Mouse (Mus musculus): ENCODE results near the gene Art4.
"Not testable (repeated sequence)": the region's sequence is repeated elsewhere in the genome, so short reads cannot be mapped to it uniquely, and the experiment has no call there.

The Art4 gene

GRCm38 (mm10) chr6:136857186-136857872 lies at the start of gene Art4:
TSS of gene Art4 (minus strand) at chr6:136857733.
- DNase-seq (ENCODE audit: low spot score in 2 of 2) = peak; percentile 49 to 52

- peak; percentile 71 to 72 for DNase-seq (ENCODE audit: low spot score in 2 of 2)
Measured at GRCm38 (mm10) chr6:136906937-136907293, 49.4 kb upstream of the Art4 start.

DNA sequence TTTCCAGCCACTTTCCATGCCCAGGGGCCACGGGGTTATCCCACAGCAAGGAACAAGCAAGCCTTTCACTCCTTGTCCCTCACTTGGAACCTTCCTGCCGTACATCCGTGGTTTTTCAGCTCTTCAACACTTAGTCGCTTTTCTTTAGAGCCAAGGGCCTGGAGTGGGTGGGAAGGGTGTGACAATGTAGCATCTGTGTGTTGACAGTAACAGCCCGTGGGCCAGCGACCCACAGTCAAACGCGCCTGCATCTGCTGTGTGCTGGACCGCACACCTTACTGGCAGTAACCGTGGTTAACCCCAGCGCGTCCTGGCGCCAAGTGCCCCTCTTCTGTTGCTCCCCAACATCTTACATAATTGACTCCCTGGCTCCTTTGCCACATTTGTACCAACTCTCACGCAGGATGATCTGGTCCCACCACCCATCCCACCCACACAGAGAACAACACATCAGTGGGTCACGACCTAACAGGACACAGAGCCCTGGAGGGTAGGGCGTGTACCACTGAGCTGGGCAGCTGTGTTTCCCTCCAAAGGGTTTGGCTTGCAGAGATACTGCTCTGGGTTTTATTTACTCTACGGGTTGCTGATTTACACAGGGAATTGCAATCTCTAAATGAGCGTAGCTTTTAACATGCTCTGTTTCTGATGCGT lies 48.9 kb upstream of the Art4 start:
- peak in 1 of 2 experiments; percentile 54 for DNase-seq (ENCODE audit: low spot score in 2 of 2)

DNA sequence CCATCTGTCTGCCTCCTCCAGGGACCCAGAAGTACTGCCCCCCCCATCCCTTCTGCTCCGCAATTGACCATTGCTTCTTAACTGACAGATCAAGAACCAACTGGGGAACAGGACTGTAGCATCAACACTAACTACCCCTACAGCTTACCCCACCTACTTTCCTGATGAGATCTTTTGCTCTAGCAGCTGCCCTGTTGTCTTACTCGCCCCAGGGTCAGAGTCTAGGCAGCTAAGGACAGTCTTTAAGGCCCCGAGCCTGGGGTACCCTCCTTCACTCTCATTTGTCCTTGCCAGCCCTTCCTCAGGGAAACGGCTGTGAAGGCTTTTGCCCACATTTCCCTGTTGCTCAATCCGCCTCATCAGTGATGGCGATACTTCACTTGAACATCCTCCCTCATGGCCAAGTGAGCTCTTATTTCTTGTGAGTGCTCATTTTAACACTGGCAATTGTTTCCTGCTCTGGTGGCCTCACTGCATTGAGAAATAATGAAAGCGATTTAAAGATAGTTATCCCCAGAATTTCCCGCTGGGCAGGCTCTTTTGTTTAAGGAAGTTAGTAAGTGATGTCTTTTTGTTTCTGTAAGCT lies 46.4 kb upstream of the Art4 start:
- DNase-seq (ENCODE audit: low spot score in 2 of 2) = no peak

DNA sequence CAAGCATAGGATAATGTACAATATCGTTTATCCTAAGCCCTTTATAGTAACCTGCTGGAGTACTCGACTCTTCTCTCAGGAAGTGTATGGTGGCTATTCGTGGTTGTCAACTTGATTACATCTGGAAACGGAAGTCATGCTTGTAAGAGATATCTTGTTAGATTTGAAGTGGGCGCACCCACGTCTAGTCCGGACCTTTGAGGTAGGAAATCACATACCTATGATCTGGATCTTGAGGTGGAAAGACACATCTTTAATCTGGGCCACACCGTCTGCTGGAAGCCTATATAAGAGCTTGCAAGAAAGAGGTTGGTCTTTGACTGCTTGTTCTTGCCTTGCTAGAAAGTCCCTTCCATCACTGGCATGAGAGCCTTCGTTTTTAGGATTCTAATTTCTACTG lies 45.0 kb upstream of the Art4 start:
- no peak for DNase-seq (ENCODE audit: low spot score in 2 of 2)

GRCm38 (mm10) chr6:136901010-136901409 lies 43.5 kb upstream of the Art4 start:
- no peak for DNase-seq (ENCODE audit: low spot score in 2 of 2)

DNA sequence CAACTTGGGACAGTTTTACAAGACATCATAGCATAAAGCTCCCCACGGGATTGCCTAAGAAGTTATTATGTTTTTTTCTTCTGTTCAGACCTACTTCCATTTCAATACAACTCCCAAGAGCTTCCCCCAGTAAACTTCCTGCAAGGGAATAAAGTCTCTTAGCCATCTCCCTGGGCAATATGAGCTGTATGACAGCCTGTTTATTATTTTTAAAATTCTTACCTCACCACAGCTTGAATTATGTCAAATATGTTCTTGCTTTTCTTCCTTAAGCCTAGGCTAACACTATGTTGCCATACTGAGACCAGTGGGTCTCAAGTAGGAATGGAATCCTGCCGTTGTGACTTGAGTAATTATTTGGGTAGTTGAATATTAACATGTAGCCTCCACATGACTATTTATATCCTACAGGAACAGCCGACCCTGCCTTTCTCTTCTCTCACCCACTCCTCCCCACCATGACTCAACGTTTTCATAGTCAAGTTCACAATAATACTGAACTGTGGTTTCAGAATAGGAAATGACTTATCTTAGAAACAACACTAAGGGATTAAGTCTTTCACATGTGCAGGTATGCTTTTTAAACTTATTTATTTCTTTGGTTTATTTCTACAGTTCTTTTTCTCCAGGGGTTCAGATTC lies 43.0 kb upstream of the Art4 start:
- DNase-seq (ENCODE audit: low spot score in 2 of 2) = no peak

- DNase-seq (ENCODE audit: low spot score in 2 of 2) = no peak
Measured at GRCm38 (mm10) chr6:136898954-136899353, 41.4 kb upstream of the Art4 start.

DNA sequence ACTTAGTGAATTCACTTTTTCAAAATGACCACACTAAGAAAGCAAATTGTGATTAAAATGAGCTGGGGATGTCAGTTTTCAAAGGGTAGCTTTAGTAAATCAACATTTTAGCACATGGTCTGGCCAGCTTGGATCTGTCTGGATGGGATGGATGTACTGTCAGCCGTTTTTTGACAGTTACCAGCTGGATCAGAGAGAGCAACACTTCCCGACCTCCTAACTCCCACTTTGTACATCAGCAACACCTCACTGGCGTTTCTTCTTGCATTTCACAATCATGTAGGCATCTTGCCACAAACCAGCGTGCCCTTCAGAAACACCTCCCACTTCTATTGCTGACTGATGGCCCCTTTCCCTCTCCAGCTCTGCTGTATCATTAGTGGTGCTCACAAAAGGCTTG lies 40.7 kb upstream of the Art4 start:
- peak in 1 of 2 experiments; percentile 63 for DNase-seq (ENCODE audit: low spot score in 2 of 2)

- DNase-seq (ENCODE audit: low spot score in 2 of 2) = peak in 1 of 2 experiments; percentile 71
Measured at GRCm38 (mm10) chr6:136897789-136898188, 40.3 kb upstream of the Art4 start.

- peak; percentile 66 to 75 for DNase-seq (ENCODE audit: low spot score in 2 of 2)
Measured at GRCm38 (mm10) chr6:136894532-136895339, 37.2 kb upstream of the Art4 start.

GRCm38 (mm10) chr6:136892002-136892401 lies 34.5 kb upstream of the Art4 start:
- DNase-seq (ENCODE audit: low spot score in 2 of 2) = no peak

GRCm38 (mm10) chr6:136889554-136889953 lies 32.0 kb upstream of the Art4 start:
- DNase-seq (ENCODE audit: low spot score in 2 of 2) = no peak

DNA sequence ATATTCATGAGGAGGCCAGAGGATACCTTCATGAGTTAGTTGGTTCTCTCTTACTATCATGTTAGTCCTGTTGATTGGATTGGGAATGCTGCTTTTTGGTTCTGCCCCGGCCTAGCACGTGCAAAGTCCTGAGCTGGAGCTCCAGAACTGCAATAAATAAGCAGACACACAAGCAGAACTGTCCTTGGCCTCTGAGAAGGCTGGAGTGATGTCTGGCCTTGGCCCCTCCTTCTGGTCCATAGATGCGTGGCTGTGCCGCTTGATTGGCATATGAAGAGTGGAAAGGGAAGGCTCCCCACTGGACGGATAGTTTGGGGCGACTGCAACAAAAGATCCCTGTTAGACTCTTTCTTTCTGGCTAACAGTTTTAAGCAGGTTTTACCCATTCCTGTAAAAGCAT lies 31.5 kb upstream of the Art4 start:
- no peak for DNase-seq (ENCODE audit: low spot score in 2 of 2)

DNA sequence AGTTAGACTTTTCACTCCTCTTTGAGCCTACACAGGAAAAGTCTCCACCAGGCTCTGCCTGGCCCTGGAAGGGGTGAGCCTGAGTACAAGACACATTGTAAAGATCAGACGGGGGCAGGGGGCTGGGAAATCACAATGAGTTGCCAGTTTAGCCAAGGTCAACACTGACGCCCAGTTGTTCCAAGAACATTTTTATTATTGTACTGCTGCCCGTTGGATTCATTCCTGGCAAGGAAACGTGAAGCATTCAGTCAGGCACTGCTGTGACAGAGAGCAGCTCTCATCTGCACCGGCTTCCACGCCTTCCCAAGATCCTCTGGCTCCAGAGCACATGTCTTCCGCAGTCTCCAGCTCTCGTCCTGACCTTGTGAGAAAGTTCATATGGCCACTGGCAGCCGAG lies 30.3 kb upstream of the Art4 start:
- DNase-seq (ENCODE audit: low spot score in 2 of 2) = peak; percentile 92

- not testable (repeated sequence) for DNase-seq (ENCODE audit: low spot score in 2 of 2)
Measured at GRCm38 (mm10) chr6:136884766-136885165, 27.2 kb upstream of the Art4 start.

- no peak for DNase-seq (ENCODE audit: low spot score in 2 of 2)
Measured at GRCm38 (mm10) chr6:136883961-136884360, 26.4 kb upstream of the Art4 start.

DNA sequence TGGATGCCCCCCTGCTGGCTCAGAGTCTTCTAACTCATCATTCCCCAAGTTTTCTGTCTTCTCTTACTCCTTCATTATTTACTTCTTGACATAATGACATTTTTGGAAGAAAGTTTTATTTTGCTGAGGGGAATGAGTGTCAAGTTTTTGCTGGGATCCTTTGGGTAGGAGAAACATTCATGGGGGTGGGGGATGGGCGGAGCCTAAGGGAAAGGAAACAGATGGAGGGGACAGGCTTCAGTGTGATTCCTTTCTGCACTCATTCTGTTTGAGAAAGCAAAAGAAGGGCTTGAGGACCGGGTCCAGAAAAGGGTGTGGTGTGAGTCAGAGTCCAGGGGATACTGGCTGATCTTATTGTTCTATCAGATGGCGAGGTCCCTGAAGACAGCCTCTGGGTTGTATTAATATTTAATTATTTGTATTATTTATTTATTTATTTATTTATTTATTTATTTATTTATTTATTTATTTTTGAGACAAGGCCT lies 25.9 kb upstream of the Art4 start:
- DNase-seq (ENCODE audit: low spot score in 2 of 2) = no peak

DNA sequence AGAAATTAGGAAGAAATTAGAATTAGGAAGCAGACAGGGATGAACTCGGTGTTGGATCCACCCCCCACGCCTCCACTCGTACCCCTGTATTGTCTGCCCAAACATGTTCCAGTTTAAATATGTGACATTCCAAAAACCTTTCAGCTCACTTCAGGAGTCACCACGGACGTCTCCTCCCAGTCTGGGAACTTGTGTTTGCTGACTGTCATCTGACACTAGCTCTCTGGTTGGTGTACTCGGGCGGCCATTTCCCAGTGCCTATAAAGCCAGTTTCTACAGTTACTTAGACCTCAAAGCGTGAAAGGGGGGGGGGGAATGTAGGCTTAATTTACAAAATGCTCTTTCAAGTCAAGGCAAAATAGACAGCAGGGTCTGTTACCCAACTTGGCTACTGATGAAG lies 24.1 kb upstream of the Art4 start:
- DNase-seq (ENCODE audit: low spot score in 2 of 2) = no peak

GRCm38 (mm10) chr6:136875670-136876069 lies 18.1 kb upstream of the Art4 start, which contains the start of gene Mgp:
TSS of gene Mgp (minus strand) at chr6:136875823.
- peak; percentile 74 to 79 for DNase-seq (ENCODE audit: low spot score in 2 of 2)

- no peak for DNase-seq (ENCODE audit: low spot score in 2 of 2)
Measured at GRCm38 (mm10) chr6:136874599-136874998, 17.1 kb upstream of the Art4 start.

- DNase-seq (ENCODE audit: low spot score in 2 of 2) = no peak
Measured at GRCm38 (mm10) chr6:136868921-136869320, 11.4 kb upstream of the Art4 start.

Measured in heart, adult 9 months (tissue).